In the genomic region with DNA sequence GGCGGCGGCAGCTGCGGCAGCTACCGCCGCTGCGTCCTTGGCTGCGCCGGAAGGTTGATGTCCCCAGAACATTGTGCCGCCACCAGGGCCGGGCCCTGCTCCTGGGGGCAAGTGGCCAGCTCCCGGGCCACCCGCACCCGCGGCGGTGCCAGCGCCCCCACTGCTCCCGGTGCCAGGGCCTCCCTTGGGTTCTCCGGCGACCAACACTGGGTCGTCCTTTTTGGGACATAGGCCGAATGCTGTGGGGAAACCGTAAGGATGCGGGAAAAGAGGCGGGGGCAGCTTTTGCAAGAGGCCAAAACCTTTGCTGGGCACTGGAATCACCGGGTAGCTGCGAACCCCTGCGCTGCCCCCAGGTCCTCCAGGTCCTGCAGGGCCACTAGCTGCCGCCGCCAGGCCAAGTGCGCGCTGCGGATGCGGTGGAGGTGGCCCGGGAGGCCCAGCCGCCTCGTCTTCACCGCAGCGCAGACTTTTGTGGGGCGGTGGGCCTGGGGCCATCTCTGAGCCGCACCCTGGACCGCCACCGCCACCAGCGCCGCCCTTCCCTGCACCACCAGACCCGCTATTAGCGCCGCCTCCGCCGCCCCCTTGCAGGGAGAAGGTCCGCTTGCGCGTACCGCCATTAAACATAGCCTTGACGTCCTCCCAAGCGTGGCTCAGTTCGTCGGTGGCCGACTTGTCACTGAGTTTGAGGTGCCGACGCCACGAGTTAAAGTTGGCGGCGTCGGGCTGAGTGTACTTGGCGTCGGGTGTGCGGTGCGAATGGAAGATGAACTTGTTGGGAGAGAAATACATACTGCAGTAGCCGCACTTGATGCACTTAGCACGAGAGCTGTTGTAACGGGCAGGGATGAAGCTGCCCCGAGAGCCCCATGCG, we compare ENCODE assay signal across 11 mouse cellular contexts. TPM values are rescaled to one million over a fixed set of nuclear protein-coding genes. Genes with fewer than 3 reads are reported as not detected.
DNase-seq lines count a peak whose midpoint lies in the region; ATAC-seq and TF ChIP-seq lines count a peak whose summit lies in the region.
"Had no signal": no experiment of that assay in that cellular context is flagged by ENCODE, and none has a peak within 500 bp of the region (broad histone marks: within the 10 kb centered on the region; RNA-seq: fewer than 3 reads in every experiment).

No protein-coding gene starts in this region.

- peak overlapping the region; percentile 16 for H3K4me3 ChIP-seq in kidney, postnatal 0 days (replicated peaks; ENCODE audit: low read depth, low read length)
- peak overlapping the region; percentile 37 for H3K4me3 ChIP-seq in forebrain, embryonic 10.5 days
- H3K4me3 ChIP-seq in limb, embryonic 11.5 days (ENCODE audit: low read depth, low read length) = peak overlapping the region; percentile 12

- no peaks in the 10 kb centered on the region for H3K9me3 ChIP-seq in kidney, postnatal 0 days (replicated peaks; ENCODE audit: low read length)
- H3K9me3 ChIP-seq in forebrain, embryonic 10.5 days = no peaks in the 10 kb centered on the region
- no peaks in the 10 kb centered on the region for H3K9me3 ChIP-seq in limb, embryonic 11.5 days (ENCODE audit: control insufficient read depth, low read length)

- no peak overlapping the region for H3K9ac ChIP-seq in kidney, postnatal 0 days (ENCODE audit: low read depth, low read length)
- no peak overlapping the region for H3K9ac ChIP-seq in limb, embryonic 11.5 days (ENCODE audit: low read length)

- H3K36me3 ChIP-seq in kidney, postnatal 0 days (ENCODE audit: insufficient read depth, low read length) = no peaks in the 10 kb centered on the region
- no peaks in the 10 kb centered on the region for H3K36me3 ChIP-seq in forebrain, embryonic 10.5 days (replicated peaks)
- no peaks in the 10 kb centered on the region for H3K36me3 ChIP-seq in limb, embryonic 11.5 days (ENCODE audit: control insufficient read depth, insufficient read depth, low read length)

- H3K4me2 ChIP-seq in kidney, postnatal 0 days (ENCODE audit: low read length) = peak overlapping the region; percentile 44
- no peak overlapping the region; the same call in 1 of the 2 replicates for H3K4me2 ChIP-seq in limb, embryonic 11.5 days (ENCODE audit: low read depth, severe bottlenecking)

- H3K27ac ChIP-seq in kidney, postnatal 0 days = no peak overlapping the region
- no peak overlapping the region; the same call in 1 of the 2 replicates for H3K27ac ChIP-seq in forebrain, embryonic 10.5 days
- H3K27ac ChIP-seq in limb, embryonic 11.5 days (replicated peaks; ENCODE audit: low read depth, low read length) = no peak overlapping the region

- H3K27me3 ChIP-seq in kidney, postnatal 0 days (ENCODE audit: insufficient read depth, low read length) = peaks cover 98% of the 10 kb centered on the region
- H3K27me3 ChIP-seq in forebrain, embryonic 10.5 days (ENCODE audit: poor library complexity, severe bottlenecking) = peaks cover 100% of the 10 kb centered on the region
- peaks cover 99% of the 10 kb centered on the region for H3K27me3 ChIP-seq in limb, embryonic 11.5 days (ENCODE audit: control insufficient read depth, insufficient read depth, low read length)

- H3K4me1 ChIP-seq in kidney, postnatal 0 days (replicated peaks; ENCODE audit: insufficient read depth, low read length) = peaks cover 37% of the 10 kb centered on the region
- H3K4me1 ChIP-seq in forebrain, embryonic 10.5 days = peaks cover 82% of the 10 kb centered on the region
- H3K4me1 ChIP-seq in limb, embryonic 11.5 days (ENCODE audit: control insufficient read depth, insufficient read depth, low read length) = peaks cover 35% of the 10 kb centered on the region

- no peak for TF ChIP-seq CTCF in kidney, postnatal 0 days (IDR thresholded peaks at IDR 0.05; ENCODE audit: low read depth)

- DNase-seq in kidney, postnatal 0 days (ENCODE audit: low spot score) = no peak
- DNase-seq in kidney, adult 18-20 months = no peak
- no peak for DNase-seq in forebrain, embryonic 10.5 days (ENCODE audit: extremely low spot score, low spot score)
- no peak for DNase-seq in limb, embryonic 11.5 days (ENCODE audit: low spot score)
- DNase-seq in retina, embryonic 14.5 days (ENCODE audit: low spot score) = peak; percentile 37
- no peak for DNase-seq in cerebellum, adult 11 months
- no peak for DNase-seq in right cerebral cortex, adult 18-20 months
- DNase-seq: thymus, postnatal 4 days had no signal

- WGBS in kidney, postnatal 0 days = 2% methylated on average over 72 of the region's 73 CpGs
- WGBS in forebrain, embryonic 10.5 days = under 1% methylated on average over 73 of the region's 73 CpGs
- WGBS in limb, embryonic 11.5 days = under 1% methylated on average over 73 of the region's 73 CpGs

- ATAC-seq in kidney, postnatal 0 days (replicated peaks; ENCODE audit: low FRiP score, low read depth) = no peak
- ATAC-seq in limb, embryonic 11.5 days (ENCODE audit: insufficient number of reproducible peaks, low FRiP score, low TSS enrichment, low read depth) = no peak
- ATAC-seq in monocyte, adult 5-6 weeks (replicated peaks; ENCODE audit: insufficient number of reproducible peaks, low FRiP score, low TSS enrichment, poor library complexity, severe bottlenecking) = no peak
- ATAC-seq: Patski had no signal

RNA-seq across cellular contexts. Expression of a gene that starts 3.3 kb away (rescaled TPM):
- polyA plus RNA-seq in kidney, postnatal 0 days (2015; fragmentation: Nextera tagmentation; extraction: Ambion mirVana) = not detected in 2 replicates
- polyA plus RNA-seq in forebrain, embryonic 10.5 days (2016; fragmentation: Nextera tagmentation; extraction: Ambion mirVana) = 0.05 TPM in 1 of 2 replicates, not detected in the other
- polyA plus RNA-seq in limb, embryonic 11.5 days (2014; fragmentation: Nextera tagmentation; extraction: Ambion mirVana) = 0.12 TPM in 1 of 2 replicates, not detected in the other
- total RNA-seq in monocyte, adult 5-6 weeks (2017) = not detected in 3 replicates
- total RNA-seq: liver, adult 2 months had no signal
- polyA plus RNA-seq: liver, adult 2 months had no signal
